Mouse (Mus musculus) lung, embryonic 15.5 days (tissue): ENCODE data around the gene Maats1. TPM values are rescaled to one million over a fixed set of nuclear protein-coding genes. Genes with fewer than 3 reads are reported as not detected.

Experiments
- ATAC-seq: fragments of 200-750 bp; cut with Nextera tagmentation; 2 replicates; pipeline ENCODE4 v1.8.0; 2017; ENCODE audit warnings: moderate number of reproducible peaks, borderline replicate concordance; ENCODE audit not compliant: low FRiP score, low TSS enrichment; ENCODE audit errors: extremely low read depth
- H3K27ac ChIP-seq: fragments of 300-500 bp; sonication (generic); 2 replicates; pipeline ENCODE4 v1.5.1; 2015; ENCODE audit warnings: moderate library complexity, mild to moderate bottlenecking, inconsistent platforms
- H3K27me3 ChIP-seq: fragments of 300-500 bp; sonication (generic); 2 replicates; pipeline ENCODE4 v1.6.1; 2015; ENCODE audit warnings: inconsistent platforms
- H3K36me3 ChIP-seq: fragments of 300-500 bp; sonication (generic); 2 replicates; pipeline ENCODE4 v1.6.1; 2015; ENCODE audit warnings: inconsistent platforms
- H3K4me1 ChIP-seq: fragments of 300-500 bp; sonication (generic); 2 replicates; pipeline ENCODE4 v1.6.1; 2015; ENCODE audit warnings: inconsistent platforms
- H3K4me2 ChIP-seq: fragments of 300-500 bp; sonication (generic); 2 replicates; pipeline ENCODE4 v1.6.1; 2015; ENCODE audit warnings: inconsistent platforms, mild to moderate bottlenecking, moderate library complexity
- H3K4me3 ChIP-seq: fragments of 300-500 bp; sonication (generic); 2 replicates; pipeline ENCODE4 v1.5.1; 2015; ENCODE audit warnings: mild to moderate bottlenecking, inconsistent platforms
- H3K9ac ChIP-seq: fragments of 300-500 bp; sonication (generic); 2 replicates; pipeline ENCODE4 v1.6.1; 2015; ENCODE audit warnings: inconsistent platforms
- H3K9me3 ChIP-seq: fragments of 300-500 bp; sonication (generic); 2 replicates; pipeline ENCODE4 v1.6.1; 2016; ENCODE audit warnings: inconsistent platforms
- WGBS: fragments of 180-500 bp; shearing (Covaris S2); methylation state at CpG from one replicate; pipeline ENCODE4 v1.1.7; 2015; 5-methylcytosine and 5-hydroxymethylcytosine counted together
- polyA plus RNA-seq: library from polyadenylated mRNA; unstranded; fragments of >200 nt; fragmentation: Nextera tagmentation; extraction: Ambion mirVana; gene quantifications from 2 replicates; pipeline ENCODE4 v1.2.1, GENCODE M21; 2015

Maats1 gene
- polyA plus RNA-seq: 0.65 and 0.69 TPM in 2 replicates

- H3K4me2 ChIP-seq: peak within 1 kb of the TSS; percentile 71
- ATAC-seq: peak; percentile 83; the same call in 1 of the 2 replicates
- H3K4me3 ChIP-seq: peak within 1 kb of the TSS; percentile 36
- H3K36me3 ChIP-seq: no peaks in the 10 kb centered on the region
- H3K9ac ChIP-seq: peak within 1 kb of the TSS; percentile 29; the same call in 1 of the 2 replicates
- no peaks in the 10 kb centered on the region for H3K9me3 ChIP-seq
- no peaks in the 10 kb centered on the region for H3K27me3 ChIP-seq
- no peak within 1 kb of the TSS for H3K27ac ChIP-seq
- 10% methylated on average over 30 of the region's 30 CpGs for WGBS
- H3K4me1 ChIP-seq: peaks cover 13% of the 10 kb centered on the region
Observed at GRCm38 (mm10) chr16:38341396-38342324, at the start of gene Maats1. Maats1 (minus strand) TSS chr16:38342143.

GRCm38 (mm10) chr16:38390322-38390721, 48.4 kb upstream of the Maats1 start:
- Histone ChIP-seq H3K4me3 (no peak overlapping the region), H3K27ac (no peak overlapping the region), H3K9me3 (no peaks in the 10 kb centered on the region), H3K36me3 (no peaks in the 10 kb centered on the region), H3K27me3 (no peaks in the 10 kb centered on the region), H3K4me2 (no peak overlapping the region), H3K9ac (no peak overlapping the region), H3K4me1 (no peaks in the 10 kb centered on the region)
- 77% methylated on average over 7 of the region's 7 CpGs for WGBS
- no peak for ATAC-seq

- Histone ChIP-seq H3K4me2 (no peak overlapping the region), H3K36me3 (no peaks in the 10 kb centered on the region), H3K9me3 (no peaks in the 10 kb centered on the region), H3K4me3 (no peak overlapping the region), H3K4me1 (no peaks in the 10 kb centered on the region), H3K9ac (no peak overlapping the region), H3K27me3 (no peaks in the 10 kb centered on the region), H3K27ac (no peak overlapping the region)
- 73% methylated on average over 8 of the region's 8 CpGs for WGBS
- no peak for ATAC-seq
Observed at GRCm38 (mm10) chr16:38389284-38389893, 47.4 kb upstream of the Maats1 start.

GRCm38 (mm10) chr16:38388757-38389156, 46.8 kb upstream of the Maats1 start:
- Histone ChIP-seq H3K36me3 (no peaks in the 10 kb centered on the region), H3K9me3 (no peaks in the 10 kb centered on the region), H3K4me2 (no peak overlapping the region), H3K9ac (no peak overlapping the region), H3K27ac (no peak overlapping the region), H3K4me3 (no peak overlapping the region), H3K4me1 (no peaks in the 10 kb centered on the region), H3K27me3 (no peaks in the 10 kb centered on the region)
- 62% methylated on average over 6 of the region's 6 CpGs for WGBS
- ATAC-seq: no peak

GRCm38 (mm10) chr16:38387389-38387788, 45.4 kb upstream of the Maats1 start:
- H3K4me3 ChIP-seq: no peak overlapping the region
- no peaks in the 10 kb centered on the region for H3K36me3 ChIP-seq
- no peak overlapping the region for H3K9ac ChIP-seq
- H3K9me3 ChIP-seq: no peaks in the 10 kb centered on the region
- H3K4me1 ChIP-seq: no peaks in the 10 kb centered on the region
- 76% methylated on average over 6 of the region's 6 CpGs for WGBS
- no peak overlapping the region for H3K4me2 ChIP-seq
- H3K27me3 ChIP-seq: no peaks in the 10 kb centered on the region
- ATAC-seq: no peak
- no peak overlapping the region for H3K27ac ChIP-seq

- H3K9ac ChIP-seq: no peak overlapping the region
- no peaks in the 10 kb centered on the region for H3K27me3 ChIP-seq
- H3K4me3 ChIP-seq: no peak overlapping the region
- H3K9me3 ChIP-seq: no peaks in the 10 kb centered on the region
- no peaks in the 10 kb centered on the region for H3K36me3 ChIP-seq
- H3K4me1 ChIP-seq: no peaks in the 10 kb centered on the region
- ATAC-seq: no peak
- WGBS: 90% methylated on average over 4 of the region's 4 CpGs
- no peak overlapping the region for H3K27ac ChIP-seq
- H3K4me2 ChIP-seq: no peak overlapping the region
Observed at GRCm38 (mm10) chr16:38385700-38386099, 43.8 kb upstream of the Maats1 start.

GRCm38 (mm10) chr16:38385184-38385634, 43.3 kb upstream of the Maats1 start:
- H3K27me3 ChIP-seq: no peaks in the 10 kb centered on the region
- H3K9me3 ChIP-seq: no peaks in the 10 kb centered on the region
- H3K36me3 ChIP-seq: no peaks in the 10 kb centered on the region
- ATAC-seq: no peak
- 79% methylated on average over 6 of the region's 6 CpGs for WGBS
- H3K27ac ChIP-seq: no peak overlapping the region
- no peak overlapping the region for H3K4me2 ChIP-seq
- no peaks in the 10 kb centered on the region for H3K4me1 ChIP-seq
- H3K4me3 ChIP-seq: no peak overlapping the region
- no peak overlapping the region for H3K9ac ChIP-seq

GRCm38 (mm10) chr16:38383683-38384082, 41.7 kb upstream of the Maats1 start:
- ATAC-seq: no peak
- Histone ChIP-seq H3K4me2 (no peak overlapping the region), H3K27me3 (no peaks in the 10 kb centered on the region), H3K4me1 (no peaks in the 10 kb centered on the region), H3K9me3 (no peaks in the 10 kb centered on the region), H3K9ac (no peak overlapping the region), H3K27ac (no peak overlapping the region), H3K4me3 (no peak overlapping the region), H3K36me3 (no peaks in the 10 kb centered on the region)
- 82% methylated on average over 2 of the region's 2 CpGs for WGBS

- H3K27ac ChIP-seq: no peak overlapping the region
- no peaks in the 10 kb centered on the region for H3K36me3 ChIP-seq
- no peaks in the 10 kb centered on the region for H3K9me3 ChIP-seq
- H3K4me3 ChIP-seq: no peak overlapping the region
- H3K4me1 ChIP-seq: 0 out of 2 replicates have a peak, but pooled peaks cover 7% of the 10 kb centered on the region
- no peak for ATAC-seq
- 81% methylated on average over 3 of the region's 3 CpGs for WGBS
- H3K27me3 ChIP-seq: no peaks in the 10 kb centered on the region
- H3K4me2 ChIP-seq: no peak overlapping the region
- no peak overlapping the region for H3K9ac ChIP-seq
Observed at GRCm38 (mm10) chr16:38379926-38380325, 38.0 kb upstream of the Maats1 start.

- H3K4me2 ChIP-seq: no peak overlapping the region
- no peaks in the 10 kb centered on the region for H3K9me3 ChIP-seq
- H3K27ac ChIP-seq: no peak overlapping the region
- H3K36me3 ChIP-seq: no peaks in the 10 kb centered on the region
- H3K4me1 ChIP-seq: 0 out of 2 replicates have a peak, but pooled peaks cover 7% of the 10 kb centered on the region
- no peak overlapping the region for H3K9ac ChIP-seq
- 40% methylated on average over 3 of the region's 3 CpGs for WGBS
- no peaks in the 10 kb centered on the region for H3K27me3 ChIP-seq
- no peak overlapping the region for H3K4me3 ChIP-seq
- ATAC-seq: no peak
Observed at GRCm38 (mm10) chr16:38379493-38379892, 37.5 kb upstream of the Maats1 start.

GRCm38 (mm10) chr16:38379088-38379487, 37.1 kb upstream of the Maats1 start:
- no peak for ATAC-seq
- WGBS: 20% methylated on average over 6 of the region's 6 CpGs

GRCm38 (mm10) chr16:38378591-38378990, 36.6 kb upstream of the Maats1 start:
- H3K27ac ChIP-seq: no peak overlapping the region
- ATAC-seq: no peak

More at GRCm38 (mm10) chr16:38379088-38379487, 37.1 kb upstream of the Maats1 start:
- Histone ChIP-seq H3K4me1 (0 out of 2 replicates have a peak, but pooled peaks cover 7% of the 10 kb centered on the region), H3K4me3 (no peak overlapping the region), H3K9ac (no peak overlapping the region), H3K36me3 (no peaks in the 10 kb centered on the region), H3K27me3 (no peaks in the 10 kb centered on the region), H3K4me2 (no peak overlapping the region), H3K9me3 (no peaks in the 10 kb centered on the region), H3K27ac (no peak overlapping the region)

More at GRCm38 (mm10) chr16:38378591-38378990, 36.6 kb upstream of the Maats1 start:
- Histone ChIP-seq H3K4me1 (0 out of 2 replicates have a peak, but pooled peaks cover 7% of the 10 kb centered on the region), H3K4me3 (no peak overlapping the region), H3K9ac (no peak overlapping the region), H3K27me3 (no peaks in the 10 kb centered on the region), H3K9me3 (no peaks in the 10 kb centered on the region), H3K4me2 (no peak overlapping the region), H3K36me3 (no peaks in the 10 kb centered on the region)
- 86% methylated on average over 6 of the region's 6 CpGs for WGBS
